Mouse (Mus musculus) lung, postnatal 0 days (tissue): ENCODE measurements at regions not wholly inside any gene's neighbourhood (a gene's known extent, or its start where the extent isn't known, plus 50 kb on each side); places are given as distances from the start of the nearest gene placed in this dataset.

Experiments used
- ATAC-seq: fragments of 200-750 bp; cut with Nextera tagmentation; 2 replicates; pipeline ENCODE4 v1.8.0; 2017; ENCODE audit warnings: moderate library complexity
- DNase-seq: peaks from one replicate; pipeline ENCODE4 v3.0.0-alpha.2; 2016; ENCODE audit warnings: low spot score
- H3K27ac ChIP-seq: fragments of 300-500 bp; sonication (generic); 2 replicates; pipeline ENCODE4 v1.5.1; 2014; ENCODE audit warnings: antibody characterized with exemption, mild to moderate bottlenecking, low read length, mixed read lengths
- H3K27me3 ChIP-seq: fragments of 300-500 bp; sonication (generic); replicated peaks from 2 replicates; pipeline ENCODE4 v1.6.1; 2014; ENCODE audit warnings: low read length, mixed read lengths; ENCODE audit not compliant: insufficient read depth
- H3K36me3 ChIP-seq: fragments of 300-500 bp; sonication (generic); 2 replicates; pipeline ENCODE4 v1.6.1; 2014; ENCODE audit warnings: low read length, mixed read lengths; ENCODE audit not compliant: insufficient read depth
- H3K4me1 ChIP-seq: fragments of 300-500 bp; sonication (generic); 2 replicates; pipeline ENCODE4 v1.6.1; 2014; ENCODE audit warnings: antibody characterized with exemption, low read depth, low read length, mixed read lengths; ENCODE audit not compliant: insufficient read depth
- H3K4me2 ChIP-seq: fragments of 300-500 bp; sonication (generic); replicated peaks from 2 replicates; pipeline ENCODE4 v1.6.1; 2014; ENCODE audit warnings: low read depth, mild to moderate bottlenecking, low read length, moderate library complexity, mixed read lengths
- H3K4me3 ChIP-seq: fragments of 300-500 bp; sonication (generic); 2 replicates; pipeline ENCODE4 v1.5.1; 2014; ENCODE audit warnings: low read depth, low read length
- H3K9ac ChIP-seq: fragments of 300-500 bp; sonication (generic); replicated peaks from 2 replicates; pipeline ENCODE4 v1.6.1; 2014; ENCODE audit warnings: low read depth, mild to moderate bottlenecking
- H3K9me3 ChIP-seq: fragments of 300-500 bp; sonication (generic); 2 replicates; pipeline ENCODE4 v1.6.1; 2016; ENCODE audit warnings: low read length, mixed read lengths
- CTCF ChIP-seq: IDR thresholded peaks from 2 replicates; pipeline ENCODE4 v1.5.1; 2016; ENCODE audit warnings: antibody characterized with exemption, mild to moderate bottlenecking
- EP300 ChIP-seq: IDR thresholded peaks from 2 replicates; pipeline ENCODE4 v1.6.1; 2016; ENCODE audit warnings: antibody characterized with exemption, mild to moderate bottlenecking, control low read depth
- WGBS: fragments of 180-500 bp; shearing (Covaris S2); extraction: QIAGEN DNeasy Blood & Tissue Kit; methylation state at CpG from one replicate; pipeline ENCODE4 v1.1.7; 2014; 5-methylcytosine and 5-hydroxymethylcytosine counted together

DNA sequence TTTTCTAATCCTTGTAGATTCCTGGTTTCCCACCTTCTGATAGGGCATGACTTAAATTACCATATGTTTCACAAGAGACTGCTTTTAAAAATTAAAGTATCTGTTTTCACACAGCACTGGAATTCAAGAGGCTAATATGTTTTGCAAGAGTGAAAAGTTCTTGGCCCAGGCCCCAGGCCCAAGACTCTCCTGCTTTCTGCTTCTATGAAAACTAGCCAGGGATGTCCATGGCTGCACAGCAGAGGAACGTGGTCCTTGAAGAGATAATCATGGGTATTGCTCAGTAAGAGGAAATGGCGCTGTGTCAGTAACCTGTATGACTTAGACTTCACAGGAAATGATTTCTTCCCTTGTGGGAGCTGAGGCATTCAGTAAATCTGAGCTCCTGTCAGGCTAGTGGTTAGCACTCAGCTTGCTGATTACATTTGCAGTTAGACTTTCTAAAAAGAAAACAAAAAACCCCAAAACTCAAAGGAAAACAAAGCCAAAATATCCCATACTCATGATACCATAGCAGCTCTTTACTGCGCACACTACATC lies 190.6 kb downstream of the Ndfip2 start:
- H3K27me3 ChIP-seq: no peaks in the 10 kb centered on the region
- no peak for TF ChIP-seq EP300
- no peak for TF ChIP-seq CTCF
- no peaks in the 10 kb centered on the region for H3K4me1 ChIP-seq
- H3K4me2 ChIP-seq: no peak overlapping the region
- ATAC-seq (peak; percentile 49), DNase-seq (peak; percentile 62)
- WGBS: 62% methylated on average over 3 of the region's 3 CpGs
- H3K9ac ChIP-seq: no peak overlapping the region
- no peaks in the 10 kb centered on the region for H3K9me3 ChIP-seq
- no peaks in the 10 kb centered on the region for H3K36me3 ChIP-seq
- H3K27ac ChIP-seq: no peak overlapping the region
- no peak overlapping the region for H3K4me3 ChIP-seq

- no peak overlapping the region for H3K4me3 ChIP-seq
- no peaks in the 10 kb centered on the region for H3K9me3 ChIP-seq
- H3K36me3 ChIP-seq: no peaks in the 10 kb centered on the region
- H3K4me2 ChIP-seq: no peak overlapping the region
- H3K9ac ChIP-seq: no peak overlapping the region
- no peak for ATAC-seq
- H3K27ac ChIP-seq: no peak overlapping the region
- no peaks in the 10 kb centered on the region for H3K27me3 ChIP-seq
- DNase-seq: no peak
- 83% methylated on average over 5 of the region's 5 CpGs for WGBS
- no peak for TF ChIP-seq EP300
- no peak for TF ChIP-seq CTCF
- no peaks in the 10 kb centered on the region for H3K4me1 ChIP-seq
These were observed 188.7 kb downstream of the Ndfip2 start for GRCm38 (mm10) chr14:105447088-105447487.

DNA sequence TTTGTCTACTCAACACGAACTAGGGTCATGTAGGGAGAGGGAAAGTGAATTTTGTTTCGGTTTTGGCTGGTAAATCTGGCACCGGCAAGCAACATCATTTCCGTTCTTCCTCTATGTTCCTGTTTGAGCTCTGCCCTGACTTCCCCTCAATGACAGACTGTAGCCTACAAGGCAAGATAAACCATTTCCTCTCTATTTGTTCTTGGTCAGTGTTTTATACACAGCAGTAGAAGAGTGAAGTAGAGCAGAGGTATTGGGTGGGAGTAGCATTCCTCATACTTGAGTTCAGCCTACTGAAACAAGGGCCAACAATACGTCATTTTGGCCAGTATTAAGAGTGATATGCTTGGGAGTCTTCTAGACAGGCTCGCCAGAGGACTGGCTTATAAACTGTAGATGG lies 177.0 kb downstream of the Ndfip2 start:
- no peak overlapping the region for H3K4me3 ChIP-seq
- TF ChIP-seq CTCF: no peak
- TF ChIP-seq EP300: peak; percentile 28; the same call in 1 of the 2 replicates
- peak; percentile 74 for ATAC-seq
- peak; percentile 50 for DNase-seq
- H3K4me2 ChIP-seq: no peak overlapping the region
- H3K27ac ChIP-seq: no peak overlapping the region
- H3K27me3 ChIP-seq: no peaks in the 10 kb centered on the region
- 63% methylated on average over 6 of the region's 6 CpGs for WGBS
- no peak overlapping the region for H3K9ac ChIP-seq
- no peaks in the 10 kb centered on the region for H3K4me1 ChIP-seq
- no peaks in the 10 kb centered on the region for H3K9me3 ChIP-seq
- no peaks in the 10 kb centered on the region for H3K36me3 ChIP-seq

DNA sequence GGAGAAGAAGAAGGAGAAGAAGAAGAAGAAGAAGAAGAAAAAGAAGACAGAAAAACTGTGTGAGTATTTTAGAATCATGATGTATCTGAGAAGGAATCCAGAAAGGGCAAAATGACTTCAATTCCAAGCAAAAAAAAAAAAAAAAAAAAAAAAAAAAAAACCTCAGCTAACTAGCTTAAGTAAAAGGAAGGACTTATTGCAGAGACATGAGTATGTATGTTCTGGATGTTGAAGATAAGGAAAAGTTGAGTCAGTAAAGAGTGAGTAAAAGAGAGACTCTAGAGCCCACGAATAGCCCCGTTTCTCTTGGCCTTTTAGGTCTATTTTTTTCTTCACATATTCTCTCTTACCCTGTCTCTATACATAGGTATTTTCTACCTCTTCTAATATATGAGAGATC lies 175.1 kb downstream of the Ndfip2 start:
- no peak overlapping the region for H3K4me3 ChIP-seq
- 58% methylated on average over 2 of the region's 2 CpGs for WGBS
- no peaks in the 10 kb centered on the region for H3K4me1 ChIP-seq
- ATAC-seq: no peak
- H3K27me3 ChIP-seq: no peaks in the 10 kb centered on the region
- no peak for DNase-seq
- no peaks in the 10 kb centered on the region for H3K36me3 ChIP-seq
- H3K27ac ChIP-seq: no peak overlapping the region
- H3K9ac ChIP-seq: no peak overlapping the region
- no peak overlapping the region for H3K4me2 ChIP-seq
- no peaks in the 10 kb centered on the region for H3K9me3 ChIP-seq
- TF ChIP-seq EP300 (no peak), CTCF (no peak)

- TF ChIP-seq EP300 (no peak), CTCF (no peak)
- no peaks in the 10 kb centered on the region for H3K4me1 ChIP-seq
- no peaks in the 10 kb centered on the region for H3K27me3 ChIP-seq
- no peak overlapping the region for H3K27ac ChIP-seq
- ATAC-seq (no peak), DNase-seq (no peak)
- H3K4me3 ChIP-seq: no peak overlapping the region
- 16% methylated on average over 4 of the region's 4 CpGs for WGBS
- H3K9me3 ChIP-seq: no peaks in the 10 kb centered on the region
- H3K9ac ChIP-seq: no peak overlapping the region
- no peak overlapping the region for H3K4me2 ChIP-seq
- H3K36me3 ChIP-seq: no peaks in the 10 kb centered on the region
These were observed 174.3 kb downstream of the Ndfip2 start for GRCm38 (mm10) chr14:105432670-105433069.

GRCm38 (mm10) chr14:105431584-105431983 lies 173.2 kb downstream of the Ndfip2 start:
- H3K27ac ChIP-seq: no peak overlapping the region
- no peak for DNase-seq
- no peaks in the 10 kb centered on the region for H3K4me1 ChIP-seq
- no peaks in the 10 kb centered on the region for H3K27me3 ChIP-seq
- no peak for TF ChIP-seq CTCF
- TF ChIP-seq EP300: no peak
- 86% methylated on average over 4 of the region's 4 CpGs for WGBS
- no peak overlapping the region for H3K4me2 ChIP-seq
- no peaks in the 10 kb centered on the region for H3K36me3 ChIP-seq
- H3K9ac ChIP-seq: no peak overlapping the region
- no peak for ATAC-seq
- H3K4me3 ChIP-seq: no peak overlapping the region
- H3K9me3 ChIP-seq: no peaks in the 10 kb centered on the region

DNA sequence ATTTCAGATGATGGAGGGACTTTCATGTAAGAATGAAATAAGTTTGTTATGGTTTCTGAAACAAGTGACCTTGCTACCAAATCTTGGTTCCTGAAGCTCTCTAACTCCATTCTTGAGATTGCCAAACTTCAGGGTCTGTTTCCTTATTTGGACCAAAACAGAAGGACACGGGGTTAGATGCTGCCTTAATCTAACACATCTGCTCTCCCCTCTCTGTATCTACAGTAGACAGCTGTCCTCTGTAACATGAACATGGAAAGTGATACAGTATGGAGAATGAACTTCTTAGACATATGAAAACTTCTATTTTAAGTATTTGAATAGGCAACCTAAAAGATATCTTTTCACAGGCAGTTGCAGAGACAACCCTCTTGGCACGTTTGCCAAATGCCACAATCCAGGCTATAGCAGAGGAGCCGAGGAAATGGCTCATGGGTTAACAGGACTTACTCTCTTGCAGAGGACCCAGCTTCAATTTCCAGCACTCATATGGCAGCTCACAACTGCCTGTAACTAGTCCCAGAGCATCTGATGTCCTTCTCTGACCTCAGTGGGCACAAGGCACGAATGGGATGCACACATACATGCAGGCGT lies 171.4 kb downstream of the Ndfip2 start:
- Histone ChIP-seq H3K4me3 (no peak overlapping the region), H3K9me3 (no peaks in the 10 kb centered on the region), H3K27me3 (no peaks in the 10 kb centered on the region), H3K4me1 (no peaks in the 10 kb centered on the region), H3K27ac (no peak overlapping the region), H3K4me2 (no peak overlapping the region), H3K9ac (no peak overlapping the region), H3K36me3 (no peaks in the 10 kb centered on the region)
- WGBS: 74% methylated on average over 5 of the region's 5 CpGs
- TF ChIP-seq CTCF (no peak), EP300 (no peak)
- ATAC-seq (no peak), DNase-seq (no peak)
